Mouse (Mus musculus) heart, embryonic 10.5 days (tissue): ENCODE results near the gene Myo16. TPM values are rescaled to one million over a fixed set of nuclear protein-coding genes. Genes with fewer than 3 reads are reported as not detected.

Experiments
- DNase-seq: peaks from one replicate; pipeline ENCODE4 v3.0.0-alpha.2; 2017; ENCODE audit warnings: low spot score
- H3K27ac ChIP-seq: fragments of 300-500 bp; sonication (generic); 2 replicates; pipeline ENCODE4 v1.5.1; 2016; ENCODE audit warnings: mild to moderate bottlenecking
- H3K27me3 ChIP-seq: fragments of 300-500 bp; sonication (generic); 2 replicates; pipeline ENCODE4 v1.6.1; 2016; ENCODE audit warnings: mild to moderate bottlenecking; ENCODE audit not compliant: poor library complexity, insufficient read depth, severe bottlenecking
- H3K36me3 ChIP-seq: fragments of 300-500 bp; sonication (generic); 2 replicates; pipeline ENCODE4 v1.6.1; 2016; ENCODE audit warnings: mild to moderate bottlenecking, moderate library complexity
- H3K4me1 ChIP-seq: fragments of 300-500 bp; sonication (generic); 2 replicates; pipeline ENCODE4 v1.6.1; 2016; ENCODE audit warnings: mild to moderate bottlenecking
- H3K4me3 ChIP-seq: fragments of 300-500 bp; sonication (generic); 2 replicates; pipeline ENCODE4 v1.5.1; 2016; ENCODE audit warnings: mild to moderate bottlenecking, moderate library complexity
- H3K9me3 ChIP-seq: fragments of 300-500 bp; sonication (generic); 2 replicates; pipeline ENCODE4 v1.6.1; 2016; ENCODE audit warnings: mild to moderate bottlenecking, moderate library complexity
- WGBS: fragments of 180-500 bp; shearing (Covaris S2); methylation state at CpG from one replicate; pipeline ENCODE4 v1.1.7; 2016; 5-methylcytosine and 5-hydroxymethylcytosine counted together
- polyA plus RNA-seq: library from polyadenylated mRNA; unstranded; fragments of >200 nt; fragmentation: Nextera tagmentation; extraction: Ambion mirVana; gene quantifications from 2 replicates; pipeline ENCODE4 v1.2.1, GENCODE M21; 2016

Gene Myo16
- polyA plus RNA-seq, 1 experiment from 2014 or later: 2.2 TPM

GRCm38 (mm10) chr8:10411511-10411910 is 257.8 kb downstream of the Myo16 start:
- H3K27ac ChIP-seq: no peak overlapping the region
- H3K4me3 ChIP-seq: no peak overlapping the region
- H3K9me3 ChIP-seq: no peaks in the 10 kb centered on the region
- no peaks in the 10 kb centered on the region for H3K36me3 ChIP-seq
- 77% methylated on average over 4 of the region's 4 CpGs for WGBS
- peak; percentile 28 for DNase-seq
- no peaks in the 10 kb centered on the region for H3K4me1 ChIP-seq
- no peaks in the 10 kb centered on the region for H3K27me3 ChIP-seq

GRCm38 (mm10) chr8:10413881-10414280 is 260.2 kb downstream of the Myo16 start:
- WGBS: 81% methylated on average over 8 of the region's 8 CpGs
- Histone ChIP-seq H3K27ac (no peak overlapping the region), H3K4me3 (no peak overlapping the region), H3K36me3 (no peaks in the 10 kb centered on the region), H3K4me1 (no peaks in the 10 kb centered on the region), H3K27me3 (no peaks in the 10 kb centered on the region), H3K9me3 (no peaks in the 10 kb centered on the region)
- DNase-seq: peak; percentile 58

DNA sequence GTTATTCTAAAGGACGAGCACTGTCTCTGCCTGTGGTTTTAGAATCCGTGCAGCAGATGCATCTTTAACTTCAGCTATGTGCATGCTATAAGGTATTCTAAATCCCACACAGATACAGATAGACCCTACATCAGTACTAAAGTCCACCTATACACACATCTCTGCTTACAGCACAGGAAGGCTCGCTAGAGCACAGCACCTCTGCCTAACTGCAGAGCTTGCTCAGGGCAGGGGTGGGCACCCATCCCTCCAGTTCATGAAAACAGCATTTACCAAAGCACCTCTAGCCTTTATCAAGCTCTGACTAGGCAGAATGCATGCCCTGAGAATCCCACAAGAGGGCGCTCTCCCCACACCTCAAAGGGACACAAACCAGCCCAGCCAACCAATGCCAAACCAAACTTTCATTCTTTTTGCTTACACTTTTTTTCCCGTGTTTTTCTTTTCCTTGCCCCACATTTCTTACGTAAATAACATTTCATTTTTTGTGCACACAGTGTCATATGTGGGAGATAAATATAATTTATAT is 261.0 kb downstream of the Myo16 start:
- H3K36me3 ChIP-seq: no peaks in the 10 kb centered on the region
- no peaks in the 10 kb centered on the region for H3K27me3 ChIP-seq
- no peaks in the 10 kb centered on the region for H3K9me3 ChIP-seq
- no peaks in the 10 kb centered on the region for H3K4me1 ChIP-seq
- no peak overlapping the region for H3K27ac ChIP-seq
- 23% methylated on average over 6 of the region's 6 CpGs for WGBS
- DNase-seq: peak; percentile 84
- H3K4me3 ChIP-seq: no peak overlapping the region

GRCm38 (mm10) chr8:10415288-10415687 is 261.6 kb downstream of the Myo16 start:
- no peaks in the 10 kb centered on the region for H3K27me3 ChIP-seq
- WGBS: 35% methylated on average over 7 of the region's 7 CpGs
- H3K27ac ChIP-seq: no peak overlapping the region
- H3K36me3 ChIP-seq: no peaks in the 10 kb centered on the region
- no peak overlapping the region for H3K4me3 ChIP-seq
- DNase-seq: peak; percentile 39
- no peaks in the 10 kb centered on the region for H3K9me3 ChIP-seq
- H3K4me1 ChIP-seq: no peaks in the 10 kb centered on the region

DNA sequence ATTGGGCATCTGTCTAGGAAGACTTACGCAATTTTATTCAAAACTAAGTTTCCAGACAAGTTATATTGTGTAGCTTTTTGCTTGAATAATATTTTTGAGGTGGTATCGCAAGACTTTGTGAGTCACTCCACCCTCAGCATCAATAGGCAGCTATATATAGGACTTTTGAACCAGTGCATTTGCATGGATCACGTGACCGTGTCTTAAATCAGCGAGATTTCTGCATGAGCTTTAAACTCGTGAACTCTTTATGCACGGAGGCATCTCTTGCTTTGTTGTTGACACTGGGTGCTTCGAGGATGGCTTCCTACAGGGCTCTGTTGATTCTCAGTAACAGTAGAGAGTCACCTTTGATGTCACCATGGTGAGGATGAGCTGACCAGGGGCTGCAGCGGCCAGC is 262.2 kb downstream of the Myo16 start:
- no peaks in the 10 kb centered on the region for H3K9me3 ChIP-seq
- peak; percentile 10 for DNase-seq
- WGBS: 78% methylated on average over 9 of the region's 9 CpGs
- H3K27ac ChIP-seq: no peak overlapping the region
- H3K27me3 ChIP-seq: no peaks in the 10 kb centered on the region
- H3K36me3 ChIP-seq: no peaks in the 10 kb centered on the region
- no peak overlapping the region for H3K4me3 ChIP-seq
- 0 out of 2 replicates have a peak, but pooled peaks cover 3% of the 10 kb centered on the region for H3K4me1 ChIP-seq

- H3K27me3 ChIP-seq: no peaks in the 10 kb centered on the region
- WGBS: 80% methylated on average over 12 of the region's 12 CpGs
- peak; percentile 59 for DNase-seq
- no peaks in the 10 kb centered on the region for H3K9me3 ChIP-seq
- H3K36me3 ChIP-seq: no peaks in the 10 kb centered on the region
- no peak overlapping the region for H3K4me3 ChIP-seq
- H3K4me1 ChIP-seq: peaks cover 8% of the 10 kb centered on the region; the same call in 1 of the 2 replicates
- H3K27ac ChIP-seq: no peak overlapping the region
Measured at GRCm38 (mm10) chr8:10416806-10417205, 263.1 kb downstream of the Myo16 start.

- peaks cover 8% of the 10 kb centered on the region; the same call in 1 of the 2 replicates for H3K4me1 ChIP-seq
- H3K9me3 ChIP-seq: no peaks in the 10 kb centered on the region
- H3K4me3 ChIP-seq: no peak overlapping the region
- no peaks in the 10 kb centered on the region for H3K27me3 ChIP-seq
- 91% methylated on average over 6 of the region's 6 CpGs for WGBS
- peak; percentile 58 for DNase-seq
- H3K36me3 ChIP-seq: no peaks in the 10 kb centered on the region
- no peak overlapping the region for H3K27ac ChIP-seq
Measured at GRCm38 (mm10) chr8:10417281-10417680, 263.6 kb downstream of the Myo16 start.

- H3K4me3 ChIP-seq: no peak overlapping the region
- 86% methylated on average over 8 of the region's 8 CpGs for WGBS
- peak; percentile 59 for DNase-seq
- no peaks in the 10 kb centered on the region for H3K9me3 ChIP-seq
- H3K36me3 ChIP-seq: no peaks in the 10 kb centered on the region
- peaks cover 15% of the 10 kb centered on the region for H3K4me1 ChIP-seq
- H3K27ac ChIP-seq: no peak overlapping the region
- no peaks in the 10 kb centered on the region for H3K27me3 ChIP-seq
Measured at GRCm38 (mm10) chr8:10418013-10418412, 264.3 kb downstream of the Myo16 start.

GRCm38 (mm10) chr8:10418971-10419370 is 265.3 kb downstream of the Myo16 start:
- H3K27me3 ChIP-seq: no peaks in the 10 kb centered on the region
- peak; percentile 22 for DNase-seq
- no peak overlapping the region for H3K4me3 ChIP-seq
- 76% methylated on average over 7 of the region's 7 CpGs for WGBS
- H3K36me3 ChIP-seq: no peaks in the 10 kb centered on the region
- H3K27ac ChIP-seq: no peak overlapping the region
- H3K9me3 ChIP-seq: no peaks in the 10 kb centered on the region
- H3K4me1 ChIP-seq: peaks cover 17% of the 10 kb centered on the region

DNA sequence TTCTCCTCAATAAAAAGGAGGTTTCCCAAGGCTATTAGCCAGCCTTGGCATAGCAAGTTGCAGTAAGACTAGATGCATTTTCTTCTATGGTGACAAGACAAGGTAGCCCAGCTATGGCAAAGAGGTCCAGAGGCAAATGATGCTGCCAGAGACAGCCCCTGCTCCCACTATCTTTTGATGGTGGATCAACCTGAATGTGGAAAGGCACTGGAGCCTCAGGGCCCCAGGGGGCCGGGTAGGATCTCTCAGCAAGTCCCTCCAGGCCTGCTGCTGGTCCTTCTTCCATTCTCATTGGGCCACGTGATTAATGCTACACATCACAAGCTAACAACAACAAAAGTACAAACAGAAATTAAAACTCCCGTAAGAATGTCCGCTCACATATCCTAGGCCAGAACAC is 266.0 kb downstream of the Myo16 start:
- Histone ChIP-seq H3K9me3 (no peaks in the 10 kb centered on the region), H3K27me3 (no peaks in the 10 kb centered on the region), H3K4me1 (peaks cover 17% of the 10 kb centered on the region), H3K27ac (no peak overlapping the region), H3K4me3 (no peak overlapping the region), H3K36me3 (no peaks in the 10 kb centered on the region)
- DNase-seq: peak; percentile 61
- 74% methylated on average over 4 of the region's 4 CpGs for WGBS

DNA sequence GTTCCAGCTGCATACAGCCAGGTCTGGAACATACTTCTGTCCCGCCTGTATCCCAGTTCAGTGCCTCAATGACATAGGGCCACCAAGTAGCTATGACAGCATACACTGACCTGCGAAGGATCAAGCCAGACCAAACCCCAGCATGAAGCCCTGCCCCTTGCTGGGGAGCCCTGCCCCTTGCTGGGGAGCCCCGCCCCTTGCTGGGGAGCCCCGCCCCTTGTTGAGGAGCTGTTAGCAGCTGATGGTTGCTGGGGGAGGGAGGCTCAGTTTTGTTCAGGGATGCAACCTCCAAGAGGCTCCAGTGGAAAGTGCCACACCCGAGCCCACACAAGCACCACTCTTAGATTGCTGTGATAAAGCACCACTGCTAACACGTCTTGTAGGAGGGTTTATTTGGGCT is 266.8 kb downstream of the Myo16 start:
- 73% methylated on average over 6 of the region's 6 CpGs for WGBS
- Histone ChIP-seq H3K27me3 (no peaks in the 10 kb centered on the region), H3K4me3 (no peak overlapping the region), H3K4me1 (peaks cover 17% of the 10 kb centered on the region), H3K27ac (no peak overlapping the region), H3K36me3 (no peaks in the 10 kb centered on the region), H3K9me3 (no peaks in the 10 kb centered on the region)
- DNase-seq: peak; percentile 25

GRCm38 (mm10) chr8:10421516-10422090 is 267.9 kb downstream of the Myo16 start:
- DNase-seq: peak; percentile 69
- 81% methylated on average over 9 of the region's 9 CpGs for WGBS
- Histone ChIP-seq H3K27ac (no peak overlapping the region), H3K4me3 (no peak overlapping the region), H3K27me3 (no peaks in the 10 kb centered on the region), H3K36me3 (no peaks in the 10 kb centered on the region), H3K4me1 (peaks cover 17% of the 10 kb centered on the region), H3K9me3 (no peaks in the 10 kb centered on the region)

DNA sequence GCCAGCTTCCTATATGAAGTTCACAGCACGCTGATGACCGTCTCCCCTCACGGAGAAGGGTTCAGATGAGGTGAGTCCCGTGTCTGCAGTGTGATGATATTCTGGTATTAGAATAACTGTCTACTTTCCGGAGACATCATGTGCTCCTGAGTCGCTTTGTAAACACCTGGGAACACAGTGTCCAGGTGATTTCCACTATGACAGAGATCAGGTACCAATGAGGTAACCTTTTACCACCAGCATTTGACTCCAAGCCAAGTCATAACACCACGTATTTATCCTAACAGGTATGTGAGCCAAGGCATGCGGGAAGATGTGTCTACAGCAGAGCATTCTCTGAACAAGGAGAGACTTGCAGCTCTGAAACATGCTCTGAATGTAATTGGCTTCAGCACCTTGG is 281.8 kb downstream of the Myo16 start:
- no peak overlapping the region for H3K4me3 ChIP-seq
- DNase-seq: peak; percentile 48
- H3K4me1 ChIP-seq: no peaks in the 10 kb centered on the region
- WGBS: 88% methylated on average over 8 of the region's 8 CpGs
- H3K27me3 ChIP-seq: no peaks in the 10 kb centered on the region
- H3K9me3 ChIP-seq: no peaks in the 10 kb centered on the region
- H3K36me3 ChIP-seq: no peaks in the 10 kb centered on the region
- H3K27ac ChIP-seq: no peak overlapping the region

- Histone ChIP-seq H3K4me1 (no peaks in the 10 kb centered on the region), H3K9me3 (no peaks in the 10 kb centered on the region), H3K4me3 (no peak overlapping the region), H3K36me3 (no peaks in the 10 kb centered on the region), H3K27ac (peak overlapping the region; percentile 47; the same call in 1 of the 2 replicates), H3K27me3 (no peaks in the 10 kb centered on the region)
- WGBS: 15% methylated on average over 11 of the region's 11 CpGs
- DNase-seq: peak; percentile 85
Measured at GRCm38 (mm10) chr8:10438772-10439171, 285.1 kb downstream of the Myo16 start.
